Mouse (Mus musculus): ENCODE data around the gene Ndufs8.
"Not testable (repeated sequence)": the region's sequence is repeated elsewhere in the genome, so short reads cannot be mapped to it uniquely, and the experiment has no call there.

Gene Ndufs8

DNA sequence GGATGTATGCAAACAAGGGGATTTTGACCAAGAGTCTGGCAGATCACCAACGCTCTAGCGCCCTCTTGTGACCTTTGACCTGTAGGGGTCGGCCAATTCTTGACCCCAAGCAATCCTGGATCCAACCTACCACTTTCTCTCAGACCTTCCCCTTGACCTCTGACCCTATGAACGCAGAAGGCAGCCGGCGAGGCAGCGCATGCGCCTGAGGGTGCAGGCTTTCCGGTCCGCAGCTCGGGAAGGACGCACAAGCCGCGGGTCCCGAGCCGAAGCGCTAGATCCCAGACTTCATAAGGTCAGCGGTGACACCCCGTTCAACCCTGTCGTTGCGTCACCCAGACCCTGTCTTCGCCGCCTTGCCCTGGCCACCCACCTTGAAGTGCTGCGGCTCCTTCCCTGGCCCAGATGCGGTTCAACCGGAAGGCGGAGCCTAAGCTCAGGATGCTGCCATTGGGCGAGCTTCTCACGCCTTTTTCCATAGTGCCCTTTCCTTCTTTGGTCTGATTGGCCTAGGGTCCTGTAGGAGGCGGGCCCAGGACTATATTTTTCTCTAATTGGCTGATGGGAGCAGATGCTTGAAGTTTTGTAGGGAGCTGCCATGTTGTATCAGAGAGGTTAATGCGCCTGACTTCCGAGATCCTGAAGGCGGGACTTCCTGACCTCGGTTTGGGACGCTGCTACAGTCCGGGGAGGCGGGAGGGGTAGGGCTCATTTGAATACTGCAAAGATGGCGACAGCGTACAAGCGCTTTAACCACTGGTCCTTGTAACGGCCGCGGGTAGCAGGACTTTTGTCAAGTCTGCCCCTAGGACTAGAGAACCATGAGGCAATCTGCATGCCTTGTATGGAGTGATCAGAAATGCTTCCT, at the start of gene Ndufs8:
Gene Ndufs8, minus strand, starts transcription at position 438 of the 868 bp plus-strand sequence.
- peak; percentile 90 for DNase-seq (ENCODE audit: low spot score)

DNA sequence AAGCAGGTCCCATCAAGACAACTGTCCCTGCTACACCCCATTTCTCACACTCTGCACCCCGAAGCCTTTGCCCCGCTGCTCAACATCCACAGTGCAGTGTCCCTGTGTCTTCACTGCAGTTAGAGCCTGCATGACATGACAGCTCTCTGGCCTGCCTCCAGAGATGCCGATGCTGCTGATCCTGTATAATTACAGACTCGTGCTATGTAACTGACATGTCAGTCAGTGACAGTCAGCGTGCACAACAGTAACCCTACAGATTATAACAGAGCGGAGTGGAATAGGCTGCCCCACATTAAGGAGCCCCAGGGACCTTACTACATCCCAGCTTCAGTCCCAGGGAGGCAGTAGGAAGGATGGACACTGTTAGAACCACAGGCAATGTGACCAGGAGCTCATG, 49.2 kb upstream of the Ndufs8 start:
- DNase-seq (ENCODE audit: low spot score), result not testable (repeated sequence)

DNA sequence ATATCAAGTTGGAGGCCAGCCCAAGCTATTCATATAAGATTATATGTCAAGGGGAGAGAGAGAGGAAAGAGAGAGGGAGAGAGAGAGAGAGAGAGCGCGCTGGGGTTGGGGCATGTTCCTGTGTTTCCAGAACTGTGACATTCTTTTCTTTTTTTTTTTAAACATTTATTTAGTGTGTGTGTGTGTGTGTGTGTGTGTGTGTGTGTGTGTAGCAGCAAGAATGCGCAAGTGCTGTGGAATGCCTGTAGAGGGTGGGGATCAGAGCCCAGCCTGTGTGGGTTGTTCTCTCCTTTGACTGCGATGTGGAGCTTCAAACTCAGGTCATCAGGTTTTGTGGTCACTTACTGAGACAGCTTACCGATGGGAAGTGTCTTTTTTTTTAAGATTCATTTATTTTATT, 47.6 kb upstream of the Ndufs8 start:
- DNase-seq (ENCODE audit: low spot score), result peak; percentile 62

DNA sequence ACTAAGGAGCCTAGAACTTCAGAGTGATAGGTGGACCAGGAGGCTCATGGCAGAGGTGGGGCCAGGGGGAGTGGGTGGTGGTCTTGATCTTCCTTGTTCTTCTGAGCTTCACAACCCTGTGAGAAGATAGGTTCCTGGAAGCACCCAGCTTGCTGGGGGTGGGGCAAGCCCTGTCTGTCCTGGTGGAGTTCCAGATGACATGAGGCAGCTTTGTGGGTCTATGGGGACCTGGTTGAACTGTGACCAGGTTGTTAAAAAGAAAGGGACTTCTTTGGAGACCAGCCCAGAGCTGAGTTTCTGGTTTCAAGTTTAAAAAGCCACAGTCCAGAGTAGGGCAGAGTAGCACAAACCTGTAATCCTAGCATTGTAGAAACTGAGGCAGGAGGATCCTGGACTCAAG, 46.5 kb upstream of the Ndufs8 start:
- DNase-seq (ENCODE audit: low spot score), result no peak

DNA sequence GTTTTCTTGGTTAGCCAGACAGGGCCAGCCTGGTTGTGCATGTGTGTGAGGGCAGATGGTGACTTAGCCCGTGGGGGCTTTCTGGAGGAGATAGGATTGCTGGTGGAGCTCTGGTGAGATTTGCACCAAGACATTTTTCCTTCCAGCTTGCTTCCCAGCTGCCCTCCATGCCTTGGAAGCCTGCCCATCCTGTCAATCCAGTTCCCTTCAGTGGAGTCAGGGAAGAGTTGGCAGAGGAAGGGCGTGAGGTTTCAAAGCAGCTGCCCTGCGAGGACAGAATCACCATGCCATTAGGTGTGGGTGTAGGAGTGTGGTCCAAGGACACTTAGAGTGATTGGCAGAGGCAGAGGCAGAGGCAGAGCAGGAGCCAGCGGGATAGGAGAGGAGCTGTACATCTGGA, 45.9 kb upstream of the Ndufs8 start, which contains the start of gene Aldh3b3:
Gene Aldh3b3, plus strand, starts transcription at position 176 of the 400 bp plus-strand sequence.
- DNase-seq (ENCODE audit: low spot score), result no peak

DNA sequence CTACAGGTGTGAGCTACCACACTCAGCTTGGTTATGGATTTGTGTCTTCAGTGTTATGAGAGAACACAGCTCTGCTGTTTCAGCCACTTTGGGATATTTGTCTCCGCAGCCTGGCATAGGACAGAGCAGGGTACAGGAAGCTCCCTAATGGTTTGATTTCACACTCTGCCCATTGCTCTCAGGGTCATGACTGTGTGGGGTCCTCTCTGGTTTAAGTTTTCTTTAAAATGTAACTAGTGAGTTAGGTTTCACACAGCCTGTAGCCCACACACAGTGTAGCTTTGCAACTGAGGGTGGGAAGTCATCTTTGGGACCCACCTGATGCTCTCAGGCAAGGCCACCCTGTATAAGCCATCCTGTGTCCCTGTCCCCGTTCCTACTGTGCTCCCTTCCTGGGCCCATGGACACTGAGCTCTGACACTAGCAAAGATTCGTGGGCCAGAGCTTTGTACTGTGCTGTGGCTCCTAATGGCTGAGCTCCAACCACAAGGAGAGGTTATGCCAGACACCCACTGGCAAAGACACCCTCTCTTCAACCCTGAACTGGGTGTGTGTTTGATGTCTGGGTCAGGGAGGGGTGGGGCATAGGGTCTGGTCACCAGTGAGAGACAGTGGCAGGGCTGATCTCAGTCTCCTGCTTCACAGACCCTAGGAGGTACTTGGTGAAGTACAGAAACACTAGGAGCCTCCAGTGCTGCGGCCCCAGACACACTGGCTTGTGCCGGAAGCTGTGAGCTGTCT, 44.9 kb upstream of the Ndufs8 start:
- DNase-seq (ENCODE audit: low spot score), result not testable (repeated sequence)

DNA sequence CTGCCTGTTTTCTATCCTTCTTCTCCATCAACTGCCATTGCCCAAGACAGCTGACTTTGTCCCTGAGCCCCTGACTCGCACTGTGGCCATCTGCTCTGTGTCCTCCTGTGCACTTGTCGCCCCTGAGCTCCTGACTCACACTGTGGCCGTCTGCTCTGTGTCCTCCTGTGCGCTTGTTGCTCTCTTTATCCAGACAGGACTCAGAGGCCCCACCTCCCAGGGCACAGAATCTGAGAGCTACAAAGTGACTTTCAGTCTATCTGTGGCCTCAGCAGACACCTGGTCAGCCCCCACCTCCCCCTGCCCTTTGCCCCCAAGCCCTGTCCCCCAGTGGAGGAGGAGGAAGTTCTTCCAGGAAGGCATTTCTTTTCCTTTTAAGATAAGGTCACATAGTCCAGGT, 43.2 kb upstream of the Ndufs8 start:
- DNase-seq (ENCODE audit: low spot score), result no peak

DNA sequence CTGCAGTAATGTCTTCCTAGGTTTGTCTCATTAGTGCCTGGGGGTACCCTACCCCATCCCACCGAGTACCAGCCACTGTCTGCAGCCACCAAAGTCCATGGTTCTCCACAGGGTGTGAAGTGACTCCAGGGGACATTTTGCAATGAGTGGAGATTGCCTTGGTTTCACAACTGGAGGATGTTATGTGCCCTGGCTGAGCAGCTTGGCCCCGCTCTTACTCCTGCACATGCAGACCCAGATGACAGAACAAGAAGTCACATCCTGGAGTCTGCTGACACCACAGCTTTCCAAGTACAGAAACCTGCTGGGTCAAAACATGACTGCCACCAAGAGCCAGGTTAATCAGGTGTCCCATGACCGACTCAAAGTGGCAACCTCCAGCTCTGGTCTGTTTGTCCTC, 42.5 kb upstream of the Ndufs8 start:
- DNase-seq (ENCODE audit: low spot score), result no peak

DNA sequence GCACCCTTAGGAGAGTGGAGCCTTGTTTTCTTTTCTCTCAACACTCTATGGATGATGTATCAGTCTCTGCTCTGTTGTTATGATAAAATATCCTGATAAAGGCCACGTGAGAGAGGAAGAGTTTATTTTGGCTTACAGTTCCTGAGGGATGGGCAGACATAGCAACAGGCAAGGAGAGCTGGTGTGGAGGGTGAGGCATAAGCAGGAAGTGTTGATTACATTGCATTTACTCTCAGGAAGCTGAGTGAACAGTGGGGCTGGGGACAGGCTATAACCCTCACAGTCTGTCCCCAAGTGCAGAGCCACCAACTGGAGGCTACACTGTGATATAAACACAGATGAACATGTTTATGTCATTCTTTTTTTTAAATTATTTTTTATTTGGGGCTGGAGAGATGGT, 39.5 kb upstream of the Ndufs8 start:
- no peak for DNase-seq (ENCODE audit: low spot score)

DNA sequence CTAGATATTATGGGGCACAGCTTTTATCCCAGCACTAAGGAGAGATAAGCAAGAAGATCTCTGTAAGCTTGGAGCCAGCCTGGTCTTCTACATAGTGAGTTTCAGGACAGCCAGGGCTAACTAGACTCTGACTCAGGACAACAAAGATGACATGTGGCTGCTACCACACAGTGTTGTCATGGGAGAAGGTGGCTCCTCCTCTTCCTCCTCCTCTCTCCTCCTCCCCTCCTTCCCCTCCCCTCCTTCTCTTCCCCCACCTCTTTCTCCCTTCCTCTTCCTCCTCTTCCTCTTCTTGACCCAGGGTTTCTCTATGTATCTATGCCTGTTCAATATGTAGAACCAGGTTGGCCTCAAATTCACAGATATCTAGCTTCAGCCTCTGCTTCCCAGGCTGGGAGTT, 38.9 kb upstream of the Ndufs8 start:
- no peak for DNase-seq (ENCODE audit: low spot score)

DNA sequence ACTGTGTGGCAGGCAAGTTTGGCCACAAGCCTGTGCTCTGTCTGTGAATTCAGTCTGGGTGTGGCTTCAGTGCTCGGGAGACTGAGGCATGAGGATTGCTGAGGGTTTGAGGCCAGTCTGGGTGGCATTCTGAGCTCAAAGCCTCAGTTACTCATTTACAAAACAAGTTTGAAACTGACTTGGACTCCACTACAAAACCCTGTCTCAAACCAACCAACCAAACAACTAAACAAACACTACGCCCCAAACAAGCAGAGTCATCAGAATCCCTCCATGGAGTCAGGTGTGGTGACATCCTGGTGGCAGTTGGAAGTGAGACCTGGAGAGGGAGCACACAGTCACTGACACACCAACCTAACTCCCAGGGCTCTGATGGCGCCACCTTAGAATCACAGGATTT, 37.8 kb upstream of the Ndufs8 start:
- DNase-seq (ENCODE audit: low spot score), result no peak

DNA sequence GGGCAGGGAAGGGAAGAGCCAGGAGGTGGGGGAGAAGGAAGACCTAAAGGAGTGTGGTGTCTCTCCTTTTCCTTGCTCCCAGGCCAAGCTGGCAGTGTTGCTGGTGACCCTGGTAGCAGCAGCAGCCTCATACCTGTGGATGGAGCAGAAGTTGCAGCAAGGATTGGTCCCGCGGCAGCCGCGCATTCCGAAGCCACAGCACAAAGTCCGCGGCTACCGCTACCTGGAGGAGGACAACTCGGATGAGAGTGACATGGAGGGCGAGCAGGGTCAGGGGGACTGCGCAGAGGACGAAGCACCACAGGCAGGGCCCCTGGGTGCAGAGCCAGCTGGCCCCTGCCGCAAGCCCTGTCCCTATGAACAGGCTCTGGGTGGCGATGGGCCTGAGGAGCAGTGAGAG, 36.0 kb upstream of the Ndufs8 start:
- DNase-seq (ENCODE audit: low spot score), result no peak

DNA sequence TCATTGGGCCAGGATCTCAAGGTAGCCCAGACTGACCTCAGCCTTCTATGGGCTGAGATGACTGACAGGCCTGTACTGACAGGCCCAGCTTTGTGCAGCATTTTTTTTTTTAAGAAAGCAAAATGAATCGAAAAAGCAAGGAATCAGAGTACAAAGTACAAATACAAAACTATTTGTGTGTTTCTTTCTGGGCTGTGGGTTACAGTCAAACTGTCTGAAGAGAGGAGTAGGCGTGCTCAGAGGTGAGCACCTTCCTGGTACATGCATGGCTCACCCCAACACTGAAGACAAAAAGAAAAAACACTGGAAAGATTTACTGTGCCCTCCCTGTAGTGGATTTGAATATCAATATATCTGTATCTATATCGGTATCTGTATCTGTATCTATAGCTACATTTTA, 35.2 kb upstream of the Ndufs8 start:
- DNase-seq (ENCODE audit: low spot score), result no peak

DNA sequence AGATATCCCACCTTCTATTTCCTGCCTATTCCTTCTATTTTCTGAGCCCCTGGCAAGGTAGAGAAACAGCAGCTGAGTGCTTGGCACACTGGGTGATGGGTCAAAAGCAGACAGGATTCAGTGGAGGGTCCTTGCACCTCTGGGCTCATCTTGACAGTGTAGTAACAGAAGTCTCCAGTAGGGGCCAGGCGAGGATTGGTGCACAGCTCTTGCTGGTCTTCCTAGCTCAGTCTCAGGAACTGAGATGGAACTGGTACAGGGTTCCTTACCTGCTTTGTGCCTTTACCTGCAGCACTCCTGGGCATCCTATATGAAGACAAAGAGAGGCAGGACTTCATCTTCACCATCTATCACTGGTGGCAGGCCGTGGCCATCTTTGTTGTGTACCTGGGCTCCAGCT, 34.1 kb upstream of the Ndufs8 start:
- peak; percentile 73 for DNase-seq (ENCODE audit: low spot score)

DNA sequence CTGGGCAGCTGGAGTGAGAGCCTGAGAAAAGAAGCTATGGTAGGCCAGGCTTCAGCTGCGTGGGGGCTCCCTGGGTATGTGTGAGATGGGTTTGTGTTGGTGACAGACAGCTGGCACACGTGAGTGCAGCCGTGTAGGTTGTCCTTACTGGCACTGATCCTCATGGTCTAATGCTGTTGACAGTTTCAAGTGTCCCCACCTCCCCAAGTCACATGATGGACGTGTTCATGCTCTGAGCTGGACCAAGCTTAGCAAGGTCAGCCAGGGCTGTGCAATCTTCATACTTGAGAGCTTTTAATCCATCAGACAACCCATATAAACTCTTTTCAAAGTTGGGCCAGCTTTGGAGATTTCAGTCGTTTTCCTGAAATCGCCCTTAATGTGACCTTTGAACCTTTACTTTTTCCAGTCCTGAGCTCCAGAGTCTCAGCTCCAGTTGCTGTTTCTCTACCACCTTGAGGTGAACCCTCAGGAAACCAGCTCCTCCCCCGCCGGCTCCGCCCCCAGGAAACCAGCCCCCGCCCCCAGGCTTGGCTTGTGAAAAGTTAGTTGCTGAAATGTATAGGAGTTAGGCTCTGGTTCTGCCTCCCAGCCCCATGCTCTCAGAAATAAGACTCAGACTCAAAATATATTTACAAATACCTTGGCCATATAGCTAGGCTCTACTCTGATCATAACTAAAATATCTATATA, 33.4 kb upstream of the Ndufs8 start:
- DNase-seq (ENCODE audit: low spot score), result no peak

DNA sequence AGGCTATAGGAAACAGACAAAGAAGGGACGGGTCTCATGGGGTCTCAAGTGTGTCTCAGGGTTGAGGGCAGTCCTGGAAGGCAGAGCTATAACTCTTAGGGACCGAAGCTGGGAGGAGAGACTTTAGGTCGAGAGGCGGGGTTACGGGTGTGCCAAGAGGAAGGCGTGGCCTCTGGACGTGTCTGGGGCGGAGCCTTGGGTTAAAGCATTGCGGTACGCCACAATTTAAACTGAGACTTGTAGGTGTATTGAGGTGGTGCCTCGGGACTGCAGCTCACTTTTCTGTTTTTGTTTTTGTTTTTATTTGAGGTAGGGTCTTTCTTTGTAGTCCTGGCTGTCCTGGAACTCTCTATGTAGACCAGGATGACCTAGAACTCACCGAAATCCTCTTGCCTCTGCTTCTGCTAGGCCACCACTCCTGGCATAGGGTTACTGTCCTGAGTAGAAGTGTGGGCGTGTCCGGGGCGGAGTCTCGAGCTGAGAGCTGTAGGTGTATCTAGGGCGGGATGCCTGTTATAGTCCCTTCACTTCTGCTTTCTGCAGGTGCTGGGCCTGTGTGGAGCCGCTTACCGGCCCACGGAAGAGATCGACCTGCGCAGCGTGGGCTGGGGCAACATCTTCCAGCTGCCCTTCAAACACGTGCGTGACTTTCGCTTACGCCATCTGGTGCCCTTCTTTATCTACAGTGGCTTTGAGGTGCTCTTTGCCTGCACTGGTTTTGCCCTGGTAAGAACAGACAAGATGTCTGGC, 30.6 kb upstream of the Ndufs8 start:
- peak; percentile 60 for DNase-seq (ENCODE audit: low spot score)

DNA sequence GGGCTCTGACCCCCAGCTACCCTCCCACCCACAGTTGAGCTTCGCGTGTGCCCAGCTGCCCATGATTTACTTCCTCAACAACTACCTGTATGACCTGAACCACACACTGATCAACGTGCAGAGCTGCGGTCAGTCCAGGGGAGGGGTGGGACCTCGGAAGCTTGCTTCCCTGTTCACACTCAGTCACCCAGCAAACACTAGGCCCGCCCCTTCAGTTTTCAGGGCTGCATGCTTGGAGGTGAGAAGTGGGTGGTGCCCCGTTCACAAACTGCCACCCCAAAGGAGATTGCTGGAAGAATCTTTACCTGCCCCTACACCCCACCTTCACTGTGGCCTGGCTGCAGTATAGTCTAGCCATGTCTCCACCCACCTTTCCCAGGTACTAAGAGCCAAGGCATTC, 29.7 kb upstream of the Ndufs8 start:
- DNase-seq (ENCODE audit: low spot score), result no peak

DNA sequence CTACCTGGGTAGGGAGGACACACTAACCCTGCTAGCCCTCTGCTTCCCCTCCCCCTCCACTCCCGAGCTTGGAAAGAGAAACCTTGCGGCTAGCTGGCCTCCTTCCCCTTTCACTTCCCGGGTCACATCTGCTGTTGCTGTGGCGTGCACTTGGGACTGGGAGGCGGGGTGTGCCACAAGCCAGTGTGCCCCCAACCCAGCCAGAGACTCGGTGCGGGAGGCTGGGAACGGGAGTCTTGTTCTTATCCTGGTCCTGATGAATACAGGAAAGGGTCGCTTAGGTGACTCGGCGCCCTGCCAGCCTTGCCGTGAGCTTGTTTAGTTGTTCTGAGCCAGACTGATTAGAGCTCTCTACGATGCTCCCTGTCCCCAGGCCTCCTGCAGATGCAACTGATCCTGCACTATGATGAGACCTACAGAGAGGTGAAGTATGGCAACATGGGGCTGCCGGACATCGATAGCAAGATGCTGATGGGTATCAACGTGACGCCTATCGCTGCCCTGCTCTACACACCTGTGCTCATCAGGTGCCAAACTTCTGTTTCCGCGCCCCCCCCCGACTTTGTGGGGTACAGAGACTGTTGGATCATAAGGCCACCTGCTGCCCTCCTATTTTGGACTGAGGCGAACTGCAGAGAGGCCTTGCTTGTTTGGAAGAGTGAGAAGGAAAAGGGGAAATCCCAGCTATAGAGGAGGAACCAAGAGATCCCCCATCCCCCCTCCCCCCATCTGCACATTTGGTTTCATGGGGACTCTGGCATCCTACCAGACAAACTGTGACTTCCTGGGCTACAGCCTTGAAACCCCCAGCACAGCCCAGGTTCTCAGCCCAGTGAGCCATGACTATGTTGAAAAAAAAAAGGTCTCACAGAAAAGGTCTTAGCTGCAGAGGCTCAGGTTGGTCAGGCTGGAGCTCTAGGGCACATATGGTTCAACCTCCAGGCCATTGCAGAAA, 23.6 kb upstream of the Ndufs8 start:
- DNase-seq (ENCODE audit: low spot score), result peak; percentile 68

DNA sequence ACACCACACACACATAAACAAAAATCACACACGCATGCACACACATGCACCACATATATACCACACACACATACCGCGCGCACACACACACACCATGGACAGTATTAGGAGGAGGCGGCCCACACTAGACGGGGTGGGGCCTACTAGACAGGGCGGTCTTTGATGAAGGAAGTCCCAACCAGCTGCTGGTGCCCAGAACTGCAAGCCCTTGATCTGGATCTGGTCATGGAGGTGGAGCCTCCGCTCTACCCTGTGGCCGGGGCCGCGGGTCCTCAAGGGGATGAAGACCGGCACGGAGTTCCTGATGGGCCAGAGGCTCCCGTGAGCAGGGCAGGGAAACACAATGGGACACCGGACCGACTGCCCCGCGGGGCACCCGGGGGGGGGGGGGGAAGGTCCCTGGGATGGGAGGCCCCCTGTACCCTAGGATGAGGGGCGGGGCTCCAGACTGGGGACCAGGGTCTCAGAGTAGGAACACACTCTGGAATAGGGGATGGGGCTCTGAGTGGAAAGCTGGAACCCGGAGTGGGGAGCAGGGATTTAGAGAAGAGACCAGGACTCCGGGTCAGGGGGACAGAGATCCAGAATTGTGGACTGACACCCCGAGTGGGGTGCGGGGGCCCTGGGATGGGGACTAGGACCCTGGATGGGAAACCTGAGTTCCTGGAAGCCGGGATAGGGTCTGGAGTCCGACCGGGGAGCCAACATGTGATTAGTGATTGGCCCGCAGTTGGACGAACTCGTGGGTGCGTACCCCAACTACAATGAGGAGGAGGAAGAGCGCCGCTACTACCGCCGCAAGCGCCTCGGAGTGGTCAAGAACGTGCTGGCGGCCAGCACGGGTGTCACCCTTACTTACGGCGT, 22.7 kb upstream of the Ndufs8 start, which contains the start of gene Unc93b1:
Gene Unc93b1, plus strand, starts transcription at position 155 of the 864 bp plus-strand sequence.
- DNase-seq (ENCODE audit: low spot score), result peak; percentile 72

DNA sequence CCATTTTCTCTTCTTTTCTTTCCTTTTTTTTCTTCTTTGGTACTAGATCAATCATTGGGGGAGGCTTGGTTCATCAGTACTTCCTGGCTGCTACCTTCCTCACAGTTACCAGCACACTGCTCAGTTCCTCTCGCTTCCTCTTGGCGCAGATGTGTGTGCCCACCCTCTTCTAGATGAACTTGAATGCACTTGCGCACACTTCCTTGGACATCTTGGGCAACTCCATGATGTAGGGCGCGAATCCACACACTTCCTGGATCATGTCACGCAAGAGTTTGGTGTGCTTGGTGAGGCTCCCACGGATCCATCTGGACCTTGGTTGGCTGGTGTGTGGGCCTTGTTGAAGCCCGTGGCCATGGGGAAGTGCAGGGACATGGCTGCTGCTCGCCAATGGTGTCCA, 19.1 kb upstream of the Ndufs8 start:
- no peak for DNase-seq (ENCODE audit: low spot score)

All from urinary bladder, postnatal 14 days (tissue).